Mouse (Mus musculus) embryo, embryonic 10 days (tissue): ENCODE data around the gene Prpf4b.
"Not testable (repeated sequence)": the region's sequence is repeated elsewhere in the genome, so short reads cannot be mapped to it uniquely, and the experiment has no call there.

ENCODE experiments used
- DNase-seq: peaks from one replicate; pipeline ENCODE4 v3.0.0-alpha.2; 2015; ENCODE audit warnings: low spot score

Gene Prpf4b

DNA sequence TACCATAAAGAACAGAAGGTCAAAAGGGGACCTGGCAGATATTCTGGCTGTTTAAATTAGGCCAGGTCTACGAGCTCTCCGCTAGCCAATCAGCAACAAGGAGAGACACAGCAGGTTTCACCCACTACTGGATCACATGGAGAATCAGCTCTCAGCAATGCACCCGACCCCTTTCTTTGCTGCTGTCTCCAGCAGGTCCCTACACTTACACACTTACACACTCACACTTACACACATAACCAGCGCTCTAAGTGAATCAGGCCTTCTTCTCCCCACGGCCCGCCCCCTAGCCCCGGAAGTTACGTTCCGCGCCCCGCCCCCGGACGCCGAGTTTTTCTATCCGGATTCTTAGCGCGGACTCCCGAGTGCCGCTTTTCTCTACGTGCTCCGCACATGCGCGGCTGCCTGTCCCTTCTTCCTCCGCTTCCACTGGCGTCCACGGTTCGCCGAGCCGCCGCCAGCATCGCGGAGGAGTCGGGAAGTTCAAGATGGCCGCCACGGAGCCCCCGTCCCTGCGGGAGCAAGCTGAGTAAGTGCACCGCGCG, at the start of gene Prpf4b:
Gene Prpf4b (plus strand): TSS at position 137 of the 545 bp plus-strand sequence.
- DNase-seq, result peak; percentile 84

DNA sequence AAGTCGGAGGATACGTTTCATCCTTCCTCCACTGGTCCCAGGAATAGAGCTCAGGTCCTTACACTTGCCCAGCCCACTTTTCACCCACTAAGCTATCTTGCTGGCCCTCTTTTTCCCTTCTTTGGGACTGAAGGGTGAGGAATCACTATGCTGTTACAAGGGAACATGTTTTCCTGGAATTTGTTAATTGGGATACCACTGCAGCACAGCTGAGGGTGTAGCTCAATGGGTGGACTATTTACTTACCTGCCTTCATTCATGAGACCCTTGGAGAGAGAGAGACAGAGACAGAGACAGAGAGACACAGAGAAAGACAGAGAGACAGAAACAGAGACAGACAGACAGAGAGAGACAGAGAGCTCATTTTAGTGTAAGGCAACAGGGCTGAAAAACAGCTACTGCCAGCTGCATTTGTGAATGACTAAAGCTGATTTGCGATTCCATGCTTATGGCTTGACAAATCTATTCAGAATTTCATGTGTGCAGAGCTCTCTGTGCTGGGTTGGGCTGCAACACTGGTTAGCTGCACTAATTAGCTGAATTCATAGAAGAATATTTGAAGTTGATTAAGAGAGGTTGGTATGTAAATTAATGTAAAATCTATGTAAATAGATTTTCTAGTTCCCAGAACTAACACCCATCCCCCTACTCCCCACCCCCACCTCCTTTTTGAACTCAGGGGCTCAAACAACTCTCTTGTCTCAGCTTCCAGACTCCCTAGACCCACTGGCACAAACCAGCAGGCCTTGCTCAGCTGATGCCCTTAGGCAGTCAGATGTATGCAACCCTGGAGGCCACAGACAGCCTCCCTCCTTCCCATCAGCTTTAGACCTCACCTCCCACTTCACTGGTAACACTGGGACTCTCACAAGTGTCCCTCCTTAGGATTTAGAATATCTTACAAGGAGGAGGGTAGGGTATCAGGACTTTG, 48.1 kb upstream of the Prpf4b start:
- DNase-seq, result no peak

DNA sequence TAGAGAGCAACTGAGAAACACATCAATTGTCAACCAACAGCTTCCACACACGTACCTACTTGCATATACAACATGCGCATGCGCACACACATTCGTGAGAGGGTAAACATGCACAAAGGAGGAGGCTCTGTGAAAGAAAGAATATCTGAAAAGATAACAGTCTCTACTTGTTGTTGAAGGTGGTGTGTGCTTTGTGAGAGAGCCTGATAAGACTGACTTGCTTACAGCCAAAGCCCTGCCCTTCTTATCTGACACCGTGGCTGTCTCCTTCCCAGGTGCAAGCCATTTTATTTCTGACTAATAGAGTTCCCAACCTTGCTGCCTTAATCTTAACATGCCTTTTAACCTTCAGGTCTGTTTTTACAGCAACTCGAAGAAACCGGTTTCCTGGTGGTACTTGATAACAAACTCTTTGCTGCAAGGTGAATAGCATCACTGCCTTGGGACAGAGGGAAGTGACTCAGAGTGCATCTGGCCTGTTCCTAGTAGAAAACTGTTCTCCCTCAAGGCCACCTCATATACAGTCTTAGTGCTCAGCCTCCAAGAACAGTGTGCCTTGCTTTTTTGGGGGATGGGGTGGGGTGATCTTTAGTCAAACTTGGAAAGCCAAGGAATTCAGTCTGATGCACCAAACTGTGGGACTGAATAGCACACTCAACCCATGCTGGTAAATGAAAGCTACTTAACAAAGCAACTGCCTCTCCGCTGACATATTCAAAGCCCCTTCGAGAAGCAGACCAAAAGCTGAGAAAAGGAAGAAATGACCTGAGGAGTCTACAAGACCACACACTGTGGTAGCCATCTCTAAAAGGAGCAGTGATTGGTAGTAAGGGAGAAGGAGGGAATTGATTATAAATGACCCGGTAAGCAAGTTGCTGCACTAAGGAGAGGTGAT, 46.9 kb upstream of the Prpf4b start:
- peak; percentile 5 for DNase-seq

DNA sequence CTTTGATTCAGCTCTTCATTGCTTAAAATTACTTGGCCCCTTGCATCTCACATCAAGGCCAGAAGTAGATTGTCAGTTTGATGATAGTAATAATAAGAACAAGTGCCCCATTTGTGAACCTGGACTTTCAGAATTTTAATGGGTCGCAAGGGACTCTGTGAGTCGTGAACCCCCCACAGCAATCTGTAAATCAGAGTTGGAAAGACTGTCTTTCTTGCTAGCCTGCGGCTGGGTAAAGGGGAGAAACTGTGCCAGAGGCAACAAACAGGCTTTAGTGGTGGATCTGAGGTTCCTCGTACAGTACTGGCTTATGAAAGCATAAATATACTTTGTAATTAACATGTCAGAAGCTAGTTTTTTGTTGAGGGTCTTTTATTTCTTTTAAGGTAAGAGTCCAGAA, 32.3 kb upstream of the Prpf4b start:
- no peak for DNase-seq

DNA sequence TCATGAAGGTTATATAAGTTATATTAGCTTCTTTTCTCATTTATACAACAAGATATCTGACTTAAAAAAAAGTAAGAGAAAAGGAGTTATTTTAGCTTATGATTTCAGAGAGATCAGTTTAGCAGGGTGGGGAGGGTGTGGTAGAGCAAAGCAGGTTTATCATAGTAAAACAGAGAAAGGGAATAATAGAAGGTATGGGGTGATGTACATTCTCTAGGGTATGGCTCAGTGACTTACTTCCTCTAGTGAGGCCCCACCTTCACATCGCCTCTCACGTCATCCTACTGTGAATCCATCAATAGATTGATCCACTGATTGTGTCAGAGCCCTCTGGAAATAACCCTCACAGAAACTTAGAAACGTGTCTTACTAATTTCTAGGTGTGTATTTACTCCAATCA, 24.3 kb upstream of the Prpf4b start:
- DNase-seq, result no peak

DNA sequence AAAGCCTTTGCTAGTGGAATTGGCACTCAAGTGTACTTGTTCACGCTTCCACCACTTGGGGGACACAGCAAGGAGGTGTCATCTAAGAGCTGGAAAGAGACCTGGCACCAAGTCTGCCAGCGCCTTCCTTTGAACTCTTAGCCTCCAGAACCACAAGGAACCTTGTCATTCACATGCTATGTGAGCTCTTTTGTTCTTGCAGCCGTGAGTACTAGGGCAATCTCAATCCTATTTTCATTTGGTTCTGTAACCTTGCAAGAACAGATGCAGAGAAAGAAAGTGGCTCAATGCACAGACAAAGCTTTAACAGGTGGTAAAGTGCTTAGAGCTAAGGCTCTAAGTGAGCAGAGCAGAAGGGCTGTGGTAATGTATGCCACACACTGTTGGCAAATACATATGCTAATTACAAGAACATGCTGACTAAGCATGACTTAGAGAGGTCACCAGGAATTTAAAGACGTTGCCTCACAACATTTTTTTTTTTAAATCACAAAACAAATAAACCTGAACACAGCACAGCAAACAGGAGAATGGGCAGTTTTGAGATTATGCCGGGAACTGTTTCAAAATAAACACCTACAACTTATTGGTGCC, 23.8 kb upstream of the Prpf4b start:
- DNase-seq, result no peak

DNA sequence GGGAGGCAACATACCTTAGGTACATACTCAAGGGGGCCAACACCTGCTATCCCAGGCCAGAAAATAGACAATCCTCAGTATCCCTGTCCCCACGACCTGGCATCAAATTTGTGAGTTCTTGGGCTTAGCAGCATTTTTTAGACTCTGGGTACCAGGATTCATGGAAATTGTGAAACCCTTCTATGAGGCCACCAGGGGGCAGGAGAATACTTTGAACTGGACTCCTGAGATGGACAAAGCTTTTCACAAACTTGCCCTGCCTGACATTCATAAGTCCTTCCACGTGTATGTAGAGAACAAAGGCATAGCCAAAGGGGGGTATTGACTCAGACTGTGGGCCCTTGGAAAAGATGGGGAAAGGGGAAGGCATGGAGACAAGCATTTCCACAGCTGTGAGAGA, 17.6 kb upstream of the Prpf4b start:
- peak; percentile 64 for DNase-seq

DNA sequence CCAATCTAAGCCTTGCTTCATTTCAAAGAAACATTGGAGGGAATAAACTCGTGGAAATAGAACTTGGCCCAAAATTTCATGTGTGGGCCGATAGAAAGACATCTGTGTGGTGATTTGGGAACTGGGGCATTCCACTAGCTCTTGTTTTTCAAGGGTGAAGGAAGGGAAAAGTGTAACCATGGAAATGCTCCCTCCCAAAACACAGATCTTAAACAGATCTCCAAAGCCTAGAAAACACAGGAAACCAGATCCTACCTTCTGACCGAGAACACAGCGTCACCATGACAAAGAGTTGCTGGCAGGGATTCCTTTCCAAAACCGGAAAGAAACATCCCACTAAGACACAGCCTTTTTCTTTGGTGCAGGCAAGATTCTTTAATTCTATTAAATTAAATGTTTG, 15.7 kb upstream of the Prpf4b start:
- DNase-seq, result no peak

DNA sequence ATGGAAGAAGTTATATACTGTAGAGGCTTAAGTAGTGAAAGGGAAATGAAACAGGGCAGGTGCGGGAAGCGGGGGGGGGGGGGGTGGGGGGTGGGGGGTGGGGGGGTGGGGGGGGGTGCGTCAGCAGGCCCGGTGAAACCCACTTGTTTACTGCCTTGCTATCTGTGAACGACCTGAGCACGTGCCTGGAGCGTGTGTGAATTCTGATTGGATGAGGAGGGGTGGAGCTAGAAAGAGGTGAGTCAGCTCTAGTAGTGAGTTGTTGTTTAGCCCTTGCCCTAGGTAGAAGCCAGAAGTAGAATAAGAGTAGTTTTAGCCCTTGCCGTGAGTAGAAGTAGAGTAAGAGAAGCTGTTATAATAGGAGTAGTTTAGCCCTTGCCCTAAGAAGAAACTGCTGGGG, 13.9 kb upstream of the Prpf4b start:
- not testable (repeated sequence) for DNase-seq

DNA sequence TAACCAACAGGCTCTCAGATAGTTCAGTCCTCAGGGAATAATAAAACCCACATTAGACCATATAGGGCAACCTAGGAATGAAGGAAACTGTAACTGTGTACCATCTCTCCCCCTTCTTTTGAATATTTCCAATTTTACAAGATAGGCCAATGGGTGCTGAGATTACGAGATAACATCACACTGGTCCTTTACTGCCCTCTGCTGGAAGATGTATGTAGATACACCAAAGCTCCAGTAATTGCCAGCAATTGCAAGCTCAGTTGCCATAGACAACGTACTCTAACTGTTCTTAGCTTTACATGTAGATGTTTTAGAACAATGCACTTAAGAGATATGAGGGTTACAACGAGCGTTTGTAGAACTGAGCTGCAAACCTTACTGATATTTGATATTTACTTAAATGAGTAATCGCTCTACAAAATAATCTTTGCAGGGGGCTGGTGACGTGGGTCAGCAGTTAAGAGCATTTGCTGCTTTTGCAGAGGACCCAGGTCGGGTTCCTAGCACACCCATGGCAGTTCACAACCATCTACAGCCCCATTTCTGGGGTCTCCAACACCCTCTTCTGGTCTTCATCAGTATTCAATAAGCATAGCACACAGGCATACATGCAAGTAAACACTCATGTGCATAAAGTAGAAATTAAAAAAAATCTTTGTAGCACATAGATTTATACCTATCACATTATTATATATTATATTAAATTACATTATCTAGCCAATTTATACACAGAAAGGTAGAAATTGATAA, 10.5 kb upstream of the Prpf4b start:
- peak; percentile 92 for DNase-seq

DNA sequence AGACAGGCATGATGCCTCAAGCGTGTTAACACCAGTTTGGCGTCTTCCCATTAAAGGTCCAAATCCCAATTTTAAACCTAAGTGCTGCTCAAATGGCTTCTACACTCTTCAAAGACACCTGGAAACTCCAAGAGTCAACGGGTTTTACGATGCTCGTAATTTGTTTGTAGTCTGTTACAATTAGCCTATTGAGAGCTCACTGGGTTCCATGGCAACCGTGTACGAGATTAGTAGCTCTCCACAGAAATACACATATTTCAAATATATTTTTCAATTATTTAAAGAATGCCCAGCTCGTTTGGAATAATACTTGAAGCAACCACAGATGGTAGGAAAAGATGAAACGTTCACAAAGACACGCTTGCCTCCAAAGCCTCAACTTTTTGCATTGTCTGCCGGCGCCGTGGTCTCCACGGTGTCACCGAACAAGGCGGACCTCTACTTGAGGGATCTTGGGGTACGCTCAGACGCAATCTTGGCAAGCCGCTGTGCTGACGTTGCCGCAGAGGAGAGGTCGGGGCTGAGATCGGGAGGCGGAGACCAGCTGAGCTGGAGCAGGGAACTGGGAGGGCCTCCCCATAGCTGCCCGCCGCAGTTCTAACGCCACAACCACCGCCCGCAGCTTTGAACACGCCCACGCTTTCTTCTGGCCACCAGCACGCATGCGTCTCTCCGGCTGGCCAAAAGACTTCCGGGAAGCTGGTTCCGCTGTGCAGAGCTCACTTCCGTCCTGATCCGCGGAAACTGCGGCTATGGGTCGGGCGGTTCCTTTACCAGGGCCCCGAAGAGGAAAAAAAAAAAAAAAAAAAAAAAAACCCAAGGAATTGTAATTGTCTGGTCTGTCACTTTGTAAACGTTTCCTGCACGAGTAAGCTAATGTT, 1.1 kb upstream of the Prpf4b start:
- DNase-seq, result peak; percentile 97

DNA sequence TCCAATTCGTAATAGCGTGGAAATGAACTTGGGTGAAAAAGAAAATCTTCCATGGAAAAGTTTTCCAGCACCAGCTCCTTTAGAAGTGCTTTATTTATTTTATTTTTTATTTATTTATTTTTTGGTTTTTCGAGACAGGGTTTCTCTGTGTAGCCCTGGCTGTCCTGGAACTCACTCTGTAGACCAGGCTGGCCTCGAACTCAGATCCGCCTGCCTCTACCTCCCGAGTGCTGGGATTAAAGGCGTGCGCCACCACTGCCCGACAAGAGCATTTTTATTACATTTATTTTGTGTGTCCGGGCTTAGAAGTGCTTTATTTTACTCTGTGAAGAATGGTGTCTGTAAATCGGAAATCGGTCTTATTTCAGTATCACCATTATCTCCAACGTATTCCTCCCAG, 366 bp upstream of the Prpf4b start:
- DNase-seq, result not testable (repeated sequence)

DNA sequence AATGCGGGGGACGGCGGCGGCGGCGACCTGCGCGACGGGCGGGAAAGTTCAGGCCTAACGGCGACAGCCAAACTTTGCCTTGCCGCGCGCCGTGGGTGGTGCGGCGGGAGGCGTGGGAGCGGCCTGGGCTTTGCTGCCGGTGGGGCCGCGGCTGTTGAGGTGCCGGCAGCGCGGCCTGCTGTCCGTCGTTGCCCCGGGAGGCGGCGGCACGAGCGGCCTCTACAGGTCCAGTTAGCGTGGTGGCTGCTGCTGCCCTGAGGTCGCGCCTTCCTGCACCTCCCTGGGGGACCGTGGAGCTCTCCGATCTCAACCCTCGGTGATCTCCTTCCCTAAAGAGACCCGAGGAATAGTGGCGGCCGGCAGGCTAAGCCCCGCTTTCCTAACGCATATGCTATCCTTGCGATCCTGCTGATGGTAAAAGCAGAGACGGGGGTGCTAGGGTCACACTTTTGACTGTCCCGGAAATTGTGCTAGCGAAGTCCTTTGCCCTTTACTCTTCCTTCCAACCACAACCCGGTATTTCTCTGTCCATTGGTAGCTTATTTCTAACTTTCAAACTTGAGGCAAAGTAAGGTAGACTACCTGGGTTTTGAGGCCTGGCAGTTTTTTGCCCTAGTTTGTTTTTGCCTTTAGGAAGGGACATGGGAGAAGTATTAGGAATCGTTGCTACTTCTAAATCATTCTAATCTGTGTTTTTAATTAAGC, 791 bp downstream of the Prpf4b start:
- DNase-seq, result peak; percentile 75

DNA sequence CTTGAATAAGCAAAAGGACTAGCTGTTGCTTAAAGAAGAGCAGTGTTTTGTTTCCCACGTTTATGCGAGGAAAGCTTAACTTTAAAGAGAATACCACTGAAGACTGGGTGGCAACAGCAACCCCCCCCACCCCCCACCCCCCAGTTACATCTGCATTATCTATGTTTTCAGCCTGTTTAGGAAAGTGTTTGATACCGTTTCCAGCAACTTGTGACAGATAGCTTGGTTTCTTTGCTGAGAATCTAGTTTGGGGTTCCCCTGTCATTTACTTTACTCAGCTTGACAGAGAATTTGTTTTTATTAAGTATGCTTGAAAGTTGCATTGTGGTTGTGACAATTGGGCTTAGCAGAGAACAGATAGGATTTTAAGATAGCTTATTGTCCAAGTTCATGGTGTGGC, 1.4 kb downstream of the Prpf4b start:
- DNase-seq, result no peak

DNA sequence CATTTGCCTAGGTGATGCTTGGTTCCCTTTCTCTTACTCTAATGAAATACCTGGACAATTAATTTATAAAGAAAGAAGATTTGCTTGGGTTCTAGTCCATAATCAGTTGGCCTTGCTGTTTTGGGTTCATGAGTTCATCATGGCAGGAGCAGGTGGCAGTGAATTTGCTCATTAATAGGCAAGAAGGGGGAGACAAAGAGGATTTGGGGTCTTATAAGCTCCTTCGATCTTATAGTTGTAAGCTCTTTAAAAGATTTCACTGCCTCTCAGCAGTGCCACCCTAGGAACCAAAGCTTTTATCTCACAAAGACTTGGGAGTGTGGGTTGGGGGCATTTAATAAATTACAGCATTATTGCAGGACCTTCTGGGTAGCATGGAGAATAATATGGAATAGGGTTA, 17.8 kb downstream of the Prpf4b start:
- DNase-seq, result no peak

DNA sequence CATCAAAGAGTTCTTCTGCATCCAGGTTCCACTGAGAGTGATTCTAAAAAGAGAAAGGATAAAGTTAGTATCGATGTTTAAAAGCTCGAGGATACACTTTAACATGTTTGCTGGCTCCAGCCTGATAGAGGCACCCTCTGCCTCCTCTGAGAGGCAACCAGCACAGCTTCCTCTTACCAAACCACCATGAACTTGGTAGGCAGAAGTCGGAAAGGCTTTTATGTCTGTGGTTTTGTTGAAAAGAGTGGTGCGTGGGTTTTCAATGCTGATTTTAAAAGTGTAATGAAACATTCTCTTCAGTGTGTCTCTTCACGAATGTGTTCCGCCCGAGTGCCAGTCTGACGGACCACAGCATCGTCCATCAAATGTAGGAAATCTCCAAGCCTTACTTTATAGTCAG, 39.5 kb downstream of the Prpf4b start:
- no peak for DNase-seq

DNA sequence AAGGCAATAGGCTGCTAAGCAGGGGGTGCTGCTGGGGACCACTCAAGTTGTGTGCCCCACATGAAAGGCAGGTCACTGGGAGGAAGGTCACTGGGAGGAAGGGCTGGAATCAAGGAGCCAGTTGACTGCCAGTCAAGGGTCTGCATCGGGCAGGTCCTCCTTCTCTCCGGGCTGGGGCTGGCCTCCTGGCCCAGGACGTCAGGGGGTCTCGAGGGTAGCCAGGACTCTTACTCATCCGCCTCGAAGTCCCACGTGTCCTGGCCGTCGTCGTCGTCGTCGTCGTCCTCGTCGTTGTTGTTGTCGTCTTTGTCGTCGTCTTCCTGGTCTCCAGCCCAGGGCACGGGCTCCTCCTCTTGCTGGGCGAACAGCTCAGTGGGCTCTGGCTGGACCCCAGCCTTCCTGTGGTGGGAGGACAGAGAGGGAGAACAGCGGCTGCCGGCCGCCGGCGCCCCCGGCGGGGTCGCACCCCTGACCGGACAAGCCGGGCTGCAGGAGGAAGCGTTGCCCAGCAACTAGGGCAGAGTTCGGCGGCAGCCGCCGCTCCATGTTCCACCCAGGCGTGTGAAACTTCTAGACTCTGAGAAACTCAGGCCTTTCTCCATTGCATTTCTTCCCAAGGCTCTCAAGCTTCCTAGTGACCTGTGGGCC, 41.5 kb downstream of the Prpf4b start:
- DNase-seq, result peak; percentile 59

DNA sequence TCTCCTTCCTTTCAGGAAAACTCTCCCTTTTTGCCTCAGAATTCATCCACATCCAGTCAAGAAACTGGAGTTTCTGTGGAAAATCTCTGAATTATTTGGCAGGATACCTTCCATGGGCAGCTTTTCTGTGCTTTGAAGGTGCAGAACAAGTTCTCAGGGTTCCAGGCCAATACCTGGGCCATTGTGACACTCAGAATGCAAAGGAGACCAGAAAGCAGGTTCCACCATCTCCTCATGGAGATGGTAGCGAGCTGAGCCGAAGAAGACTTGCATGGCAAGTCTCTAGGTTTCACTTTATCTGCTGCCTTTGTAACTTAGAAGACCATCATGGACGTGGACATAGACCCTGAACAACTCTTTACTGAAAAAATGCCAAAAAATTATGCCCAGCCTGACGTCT, 49.1 kb downstream of the Prpf4b start, which contains the start of the genes Fam217a and 4933417A18Rik:
Gene Fam217a (minus strand): TSS at position 101 of the 400 bp plus-strand sequence.
Gene 4933417A18Rik (plus strand): TSS at position 200 of the 400 bp plus-strand sequence.
- no peak for DNase-seq
